11 mouse cellular contexts compared by ENCODE assay signal in the genomic region with DNA sequence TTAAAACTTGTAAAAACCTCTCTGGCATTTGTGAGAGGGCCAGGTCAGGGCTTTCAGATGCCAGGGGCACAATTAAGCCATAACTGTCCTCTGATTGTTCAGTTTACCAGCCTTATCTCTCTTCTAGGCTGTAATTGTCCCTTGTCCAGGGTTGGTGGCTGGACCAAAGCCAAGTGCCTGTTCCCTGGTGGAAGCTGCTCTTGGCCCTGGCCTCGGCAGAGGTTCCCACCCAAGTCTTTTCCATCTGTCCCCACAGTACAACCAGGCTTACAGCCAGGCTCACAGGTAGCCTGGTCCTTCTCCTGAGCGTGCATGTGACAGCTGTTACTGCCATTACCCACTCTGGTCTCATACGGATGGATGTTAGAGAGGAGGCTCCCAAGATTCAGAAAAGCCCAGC. TPM values are rescaled to one million over a fixed set of nuclear protein-coding genes. Genes with fewer than 3 reads are reported as not detected.
DNase-seq lines count a peak whose midpoint lies in the region; ATAC-seq lines count a peak whose summit lies in the region.
"Had no signal": no experiment of that assay in that cellular context is flagged by ENCODE, and none has a peak within 500 bp of the region (broad histone marks: within the 10 kb centered on the region; RNA-seq: fewer than 3 reads in every experiment).

No protein-coding gene starts in this region.

- no peak overlapping the region for H3K4me3 ChIP-seq in heart, embryonic 14.5 days (ENCODE audit: control insufficient read depth in 1 of 2, insufficient read depth in 1 of 2, low read depth in 1 of 2, low read length in 2 of 2)
- no peak overlapping the region for H3K4me3 ChIP-seq in hindbrain, embryonic 13.5 days
- H3K4me3 ChIP-seq: neural tube, embryonic 12.5 days had no signal

- peaks cover 32 to 36% of the 10 kb centered on the region in 2 experiments for H3K4me1 ChIP-seq in heart, embryonic 14.5 days (ENCODE audit: control insufficient read depth in 2 of 2, insufficient read depth in 2 of 2, low read length in 2 of 2)
- H3K4me1 ChIP-seq in hindbrain, embryonic 13.5 days (replicated peaks), result peaks cover 30% of the 10 kb centered on the region

- no peak overlapping the region for H3K9ac ChIP-seq in heart, embryonic 14.5 days (ENCODE audit: low read length)
- no peak overlapping the region for H3K9ac ChIP-seq in hindbrain, embryonic 13.5 days
- H3K9ac ChIP-seq: neural tube, embryonic 12.5 days had no signal

- ATAC-seq in heart, embryonic 14.5 days (ENCODE audit: insufficient number of reproducible peaks, insufficient read depth, low FRiP score, low read depth), result peak; percentile 25; the same call in 1 of the 2 replicates
- no peak for ATAC-seq in hindbrain, embryonic 13.5 days (ENCODE audit: low FRiP score)

- H3K4me2 ChIP-seq in heart, embryonic 14.5 days (ENCODE audit: low read length), result no peak overlapping the region
- no peak overlapping the region for H3K4me2 ChIP-seq in hindbrain, embryonic 13.5 days
- H3K4me2 ChIP-seq: neural tube, embryonic 12.5 days had no signal

- peak overlapping the region; percentile 37 to 65; a peak in 2 of 4 replicates for H3K27ac ChIP-seq in heart, embryonic 14.5 days (replicated peaks in 1 of 2; ENCODE audit: control insufficient read depth in 1 of 2, insufficient read depth in 1 of 2, low read depth in 2 of 2, low read length in 2 of 2)
- H3K27ac ChIP-seq in hindbrain, embryonic 13.5 days, result no peak overlapping the region
- H3K27ac ChIP-seq: neural tube, embryonic 12.5 days had no signal

- 30% methylated on average over 3 of the region's 3 CpGs for WGBS in heart, embryonic 14.5 days
- WGBS in hindbrain, embryonic 13.5 days, result 57% methylated on average over 3 of the region's 3 CpGs

- H3K27me3 ChIP-seq in heart, embryonic 14.5 days (ENCODE audit: control insufficient read depth, insufficient read depth, low read length), result no peaks in the 10 kb centered on the region
- H3K27me3 ChIP-seq in hindbrain, embryonic 13.5 days, result no peaks in the 10 kb centered on the region
- H3K27me3 ChIP-seq: neural tube, embryonic 12.5 days had no signal

- no peaks in the 10 kb centered on the region for H3K9me3 ChIP-seq in heart, embryonic 14.5 days (ENCODE audit: control insufficient read depth, low read length)
- H3K9me3 ChIP-seq in hindbrain, embryonic 13.5 days, result no peaks in the 10 kb centered on the region
- H3K9me3 ChIP-seq: neural tube, embryonic 12.5 days had no signal

- peak; percentile 32 for DNase-seq in gastrocnemius, postnatal 10 days
- no peak for DNase-seq in gastrocnemius, adult 18-20 months (ENCODE audit: low spot score)
- DNase-seq in 3T3-L1 (ENCODE audit: low read depth, low spot score), result peak; percentile 15
- peak; percentile 52 for DNase-seq in cerebellum, adult 11 months
- no peak for DNase-seq in thymus, postnatal 36 days
- DNase-seq in B cell, adult 2 months, result no peak
- DNase-seq: embryo, embryonic 11 days; kidney, adult 8-10 months had no signal

- no peaks in the 10 kb centered on the region for H3K36me3 ChIP-seq in heart, embryonic 14.5 days (ENCODE audit: control insufficient read depth, insufficient read depth, low read length)
- H3K36me3 ChIP-seq in hindbrain, embryonic 13.5 days, result no peaks in the 10 kb centered on the region
- H3K36me3 ChIP-seq: neural tube, embryonic 12.5 days had no signal

RNA-seq across cellular contexts. Expression of gene Inhbb, which starts 30.7 kb away (rescaled TPM):
- under 1 TPM; 0.42 to 0.72 TPM for total RNA-seq in gastrocnemius, postnatal 10 days (2021)
- 1 to 10 TPM in 1 of 2 experiments, under 1 TPM in 1; 0.82 to 1.7 TPM for total RNA-seq in gastrocnemius, adult 18-20 months (2021)
- polyA plus RNA-seq in heart, embryonic 14.5 days (2014; fragmentation: Nextera tagmentation; extraction: Ambion mirVana), result 0.39 and 0.47 TPM in 2 replicates
- polyA plus RNA-seq in hindbrain, embryonic 13.5 days (2015; fragmentation: Nextera tagmentation; extraction: Ambion mirVana), result 2.2 and 2.7 TPM in 2 replicates

Comparison
In these comparisons a context has a peak if more than half of its experiments do, and no peak if none do; other contexts are left out.
1. DNase-seq: peak in gastrocnemius, postnatal 10 days (single experiment), 3T3-L1 (single experiment) and cerebellum, adult 11 months (single experiment); none in gastrocnemius, adult 18-20 months (single experiment), thymus, postnatal 36 days (0 of 2) and B cell, adult 2 months (0 of 2).